Mouse (Mus musculus) heart, postnatal 4 days (tissue): ENCODE measurements around the gene Gm3404. TPM values are rescaled to one million over a fixed set of nuclear protein-coding genes. Genes with fewer than 3 reads are reported as not detected.
"Not testable (repeated sequence)": the region's sequence is repeated elsewhere in the genome, so short reads cannot be mapped to it uniquely, and the experiment has no call there.

Experiments used
- DNase-seq: peaks from one replicate; pipeline ENCODE4 v3.0.0; 2021
- total RNA-seq, 2 experiments: library from RNA; stranded (reverse); gene quantifications; 2 replicates each; pipeline ENCODE4 v1.2.3; 2021

The Gm3404 gene
- total RNA-seq = not detected

DNA sequence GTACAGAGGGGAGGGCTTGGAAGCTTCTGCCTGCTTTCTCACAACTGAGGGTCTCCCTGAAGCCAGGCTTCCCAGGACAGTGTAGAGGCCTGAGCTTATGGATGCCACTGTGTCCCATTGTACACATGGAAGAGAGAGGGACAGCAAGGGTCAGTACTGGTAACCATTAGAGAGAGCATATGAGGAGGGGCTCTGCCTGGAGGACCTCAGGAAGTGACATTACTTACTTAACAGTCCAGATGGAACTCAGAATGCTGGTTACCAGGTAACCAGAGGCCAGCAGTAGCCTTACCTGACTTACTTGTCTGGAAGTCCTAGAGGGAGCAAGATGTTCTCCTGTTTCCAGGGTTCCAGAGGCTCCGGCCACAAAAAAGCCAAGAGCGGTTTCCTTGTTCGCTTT is at the start of gene Gm3404:
Gene Gm3404 (plus strand): TSS at position 301 of the 400 bp plus-strand sequence.
- not testable (repeated sequence) for DNase-seq

DNA sequence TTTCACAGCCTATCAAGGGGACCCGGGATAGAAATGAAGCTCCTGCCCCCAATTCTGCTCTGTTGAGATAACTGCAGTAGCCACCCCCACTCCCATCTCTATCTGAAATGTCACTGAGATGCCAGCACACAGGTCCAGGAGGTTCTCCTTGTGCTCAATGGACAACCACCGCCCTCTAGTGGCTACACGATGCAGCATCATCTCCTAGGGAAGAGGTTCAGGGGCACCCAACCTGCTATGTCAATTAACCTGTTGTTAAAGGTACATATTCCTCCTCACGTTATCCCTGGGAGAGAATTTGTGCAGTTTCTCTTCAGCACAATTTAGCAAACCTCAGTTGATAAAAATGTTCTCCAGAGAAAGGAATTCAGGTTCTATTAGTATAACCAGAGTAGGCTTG is 46.0 kb upstream of the Gm3404 start:
- peak; percentile 41 for DNase-seq

DNA sequence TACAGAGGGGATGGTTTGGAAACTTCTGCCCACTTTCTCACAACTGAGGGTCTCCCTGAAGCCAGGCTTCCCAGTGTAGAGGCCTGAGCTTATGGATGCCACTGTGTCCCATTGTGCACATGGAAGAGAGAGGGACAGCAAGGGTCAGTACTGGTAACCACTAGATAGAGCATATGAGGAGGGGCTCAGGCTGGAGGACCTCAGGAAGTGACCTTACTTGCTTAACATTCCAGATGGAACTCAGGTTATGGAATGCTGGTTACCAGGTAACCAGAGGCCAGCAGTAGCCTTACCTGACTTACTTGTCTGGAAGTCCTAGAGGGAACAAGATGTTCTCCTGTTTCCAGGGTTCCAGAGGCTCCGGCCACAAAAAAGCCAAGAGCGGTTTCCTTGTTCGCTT is 43.9 kb upstream of the Gm3404 start, which contains the start of gene Gm6408:
Gene Gm6408 (plus strand): TSS at position 301 of the 400 bp plus-strand sequence.
- DNase-seq = not testable (repeated sequence)

DNA sequence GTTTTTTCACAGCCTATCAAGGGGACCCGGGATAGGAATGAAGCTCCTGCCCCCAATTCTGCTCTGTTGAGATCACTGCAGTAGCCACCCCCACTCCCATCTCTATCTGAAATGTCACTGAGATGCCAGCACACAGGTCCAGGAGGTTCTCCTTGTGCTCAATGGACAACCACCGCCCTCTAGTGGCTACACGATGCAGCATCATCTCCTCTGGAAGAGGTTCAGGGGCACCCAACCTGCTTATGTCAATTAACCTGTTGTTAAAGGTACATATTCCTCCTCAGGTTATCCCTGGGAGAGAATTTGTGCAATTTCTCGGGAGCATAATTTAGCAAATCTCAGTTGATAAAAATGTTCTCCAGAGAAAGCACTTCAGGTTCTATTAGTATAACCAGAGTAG is 36.6 kb upstream of the Gm3404 start:
- DNase-seq = peak; percentile 44

DNA sequence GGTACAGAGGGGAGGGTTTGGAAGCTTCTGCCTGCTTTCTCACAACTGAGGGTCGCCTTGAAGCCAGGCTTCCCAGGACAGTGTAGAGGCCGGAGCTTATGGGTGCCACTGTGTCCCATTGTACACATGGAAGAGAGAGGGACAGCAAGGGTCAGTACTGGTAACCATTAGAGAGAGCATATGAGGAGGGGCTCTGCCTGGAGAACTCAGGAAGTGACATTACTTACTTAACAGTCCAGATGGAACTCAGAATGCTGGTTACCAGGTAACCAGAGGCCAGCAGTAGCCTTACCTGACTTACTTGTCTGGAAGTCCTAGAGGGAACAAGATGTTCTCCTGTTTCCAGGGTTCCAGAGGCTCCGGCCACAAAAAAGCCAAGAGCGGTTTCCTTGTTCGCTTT is 34.5 kb upstream of the Gm3404 start, which contains the start of gene Gm6370:
Gene Gm6370 (plus strand): TSS at position 301 of the 400 bp plus-strand sequence.
- not testable (repeated sequence) for DNase-seq

DNA sequence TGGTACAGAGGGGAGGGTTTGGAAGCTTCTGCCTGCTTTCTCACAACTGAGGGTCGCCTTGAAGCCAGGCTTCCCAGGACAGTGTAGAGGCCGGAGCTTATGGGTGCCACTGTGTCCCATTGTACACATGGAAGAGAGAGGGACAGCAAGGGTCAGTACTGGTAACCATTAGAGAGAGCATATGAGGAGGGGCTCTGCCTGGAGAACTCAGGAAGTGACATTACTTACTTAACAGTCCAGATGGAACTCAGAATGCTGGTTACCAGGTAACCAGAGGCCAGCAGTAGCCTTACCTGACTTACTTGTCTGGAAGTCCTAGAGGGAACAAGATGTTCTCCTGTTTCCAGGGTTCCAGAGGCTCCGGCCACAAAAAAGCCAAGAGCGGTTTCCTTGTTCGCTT is 23.5 kb upstream of the Gm3404 start, which contains the start of gene 4930449I24Rik:
Gene 4930449I24Rik (plus strand): TSS at position 301 of the 400 bp plus-strand sequence.
- DNase-seq = not testable (repeated sequence)

DNA sequence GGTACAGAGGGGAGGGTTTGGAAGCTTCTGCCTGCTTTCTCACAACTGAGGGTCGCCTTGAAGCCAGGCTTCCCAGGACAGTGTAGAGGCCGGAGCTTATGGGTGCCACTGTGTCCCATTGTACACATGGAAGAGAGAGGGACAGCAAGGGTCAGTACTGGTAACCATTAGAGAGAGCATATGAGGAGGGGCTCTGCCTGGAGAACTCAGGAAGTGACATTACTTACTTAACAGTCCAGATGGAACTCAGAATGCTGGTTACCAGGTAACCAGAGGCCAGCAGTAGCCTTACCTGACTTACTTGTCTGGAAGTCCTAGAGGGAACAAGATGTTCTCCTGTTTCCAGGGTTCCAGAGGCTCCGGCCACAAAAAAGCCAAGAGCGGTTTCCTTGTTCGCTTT is 11.8 kb upstream of the Gm3404 start, which contains the start of gene Gm3402:
Gene Gm3402 (plus strand): TSS at position 301 of the 400 bp plus-strand sequence.
- DNase-seq = not testable (repeated sequence)

DNA sequence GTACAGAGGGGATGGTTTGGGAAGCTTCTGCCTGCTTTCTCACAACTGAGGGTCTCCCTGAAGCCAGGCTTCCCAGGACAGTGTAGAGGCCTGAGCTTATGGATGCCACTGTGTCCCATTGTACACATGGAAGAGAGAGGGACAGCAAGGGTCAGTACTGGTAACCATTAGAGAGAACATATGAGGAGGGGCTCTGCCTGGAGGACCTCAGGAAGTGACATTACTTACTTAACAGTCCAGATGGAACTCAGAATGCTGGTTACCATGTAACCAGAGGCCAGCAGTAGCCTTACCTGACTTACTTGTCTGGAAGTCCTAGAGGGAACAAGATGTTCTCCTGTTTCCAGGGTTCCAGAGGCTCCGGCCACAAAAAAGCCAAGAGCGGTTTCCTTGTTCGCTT is 11.7 kb downstream of the Gm3404 start, which contains the start of gene Gm3409:
Gene Gm3409 (plus strand): TSS at position 301 of the 400 bp plus-strand sequence.
- DNase-seq = not testable (repeated sequence)

DNA sequence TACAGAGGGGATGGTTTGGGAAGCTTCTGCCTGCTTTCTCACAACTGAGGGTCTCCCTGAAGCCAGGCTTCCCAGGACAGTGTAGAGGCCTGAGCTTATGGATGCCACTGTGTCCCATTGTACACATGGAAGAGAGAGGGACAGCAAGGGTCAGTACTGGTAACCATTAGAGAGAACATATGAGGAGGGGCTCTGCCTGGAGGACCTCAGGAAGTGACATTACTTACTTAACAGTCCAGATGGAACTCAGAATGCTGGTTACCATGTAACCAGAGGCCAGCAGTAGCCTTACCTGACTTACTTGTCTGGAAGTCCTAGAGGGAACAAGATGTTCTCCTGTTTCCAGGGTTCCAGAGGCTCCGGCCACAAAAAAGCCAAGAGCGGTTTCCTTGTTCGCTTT is 30.2 kb downstream of the Gm3404 start, which contains the start of gene Gm3415:
Gene Gm3415 (plus strand): TSS at position 301 of the 400 bp plus-strand sequence.
- DNase-seq = not testable (repeated sequence)

DNA sequence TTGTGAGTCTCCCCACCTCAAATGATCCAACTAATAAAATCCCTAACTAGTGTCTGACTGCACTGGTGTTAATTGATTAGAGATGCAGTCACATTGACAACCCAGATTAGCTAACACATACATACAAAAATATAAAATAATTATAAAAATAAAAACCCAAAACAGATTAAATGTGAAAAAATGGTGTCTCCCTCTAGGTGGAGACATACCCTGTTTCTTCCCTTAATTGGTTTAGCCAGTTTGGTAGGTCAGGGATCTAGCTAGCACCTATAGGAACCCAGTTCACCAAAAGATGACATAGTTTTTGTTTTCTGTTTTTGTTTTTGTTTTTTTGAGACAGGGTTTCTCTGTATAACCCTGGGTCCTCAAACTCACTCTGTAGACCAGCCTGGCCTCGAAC is 38.7 kb downstream of the Gm3404 start:
- DNase-seq = no peak

DNA sequence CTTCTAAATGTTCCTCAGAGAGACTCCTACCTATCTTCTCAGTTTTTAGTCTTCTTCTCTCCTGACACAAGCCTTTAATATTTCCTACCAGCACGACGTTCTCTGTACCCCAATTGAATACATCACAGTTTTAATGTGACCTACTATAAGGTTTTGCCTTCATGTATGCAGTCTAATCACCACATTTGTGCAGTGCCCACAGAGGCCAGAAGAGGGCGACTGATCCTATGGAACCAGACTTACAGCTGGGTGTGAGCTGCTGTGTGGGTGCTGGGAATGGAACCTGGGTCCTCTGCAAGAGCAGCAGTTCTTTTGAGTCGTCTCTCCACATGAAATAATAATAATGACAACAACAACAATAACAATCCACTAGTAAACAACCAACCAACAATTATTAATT is 41.5 kb downstream of the Gm3404 start:
- DNase-seq = peak; percentile 16

DNA sequence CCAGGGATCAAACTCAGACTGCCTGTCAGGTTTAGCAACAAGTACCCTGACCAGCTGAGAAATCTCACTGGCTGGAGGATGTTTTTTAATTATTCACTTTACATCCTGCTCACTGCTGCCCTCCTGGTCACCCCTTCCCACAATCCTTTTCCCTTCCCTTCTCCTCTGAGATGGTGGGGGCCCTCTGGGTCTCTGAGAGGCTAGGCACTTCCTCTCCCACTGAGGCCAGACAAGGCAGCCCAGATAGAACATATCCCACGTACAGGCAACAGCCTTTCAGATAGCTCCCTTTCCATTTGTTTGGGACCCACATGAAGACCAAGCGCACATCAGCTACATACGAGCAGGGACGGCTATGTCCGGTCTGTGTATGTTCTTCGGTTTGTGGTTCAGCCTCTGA is 44.6 kb downstream of the Gm3404 start:
- DNase-seq = not testable (repeated sequence)

DNA sequence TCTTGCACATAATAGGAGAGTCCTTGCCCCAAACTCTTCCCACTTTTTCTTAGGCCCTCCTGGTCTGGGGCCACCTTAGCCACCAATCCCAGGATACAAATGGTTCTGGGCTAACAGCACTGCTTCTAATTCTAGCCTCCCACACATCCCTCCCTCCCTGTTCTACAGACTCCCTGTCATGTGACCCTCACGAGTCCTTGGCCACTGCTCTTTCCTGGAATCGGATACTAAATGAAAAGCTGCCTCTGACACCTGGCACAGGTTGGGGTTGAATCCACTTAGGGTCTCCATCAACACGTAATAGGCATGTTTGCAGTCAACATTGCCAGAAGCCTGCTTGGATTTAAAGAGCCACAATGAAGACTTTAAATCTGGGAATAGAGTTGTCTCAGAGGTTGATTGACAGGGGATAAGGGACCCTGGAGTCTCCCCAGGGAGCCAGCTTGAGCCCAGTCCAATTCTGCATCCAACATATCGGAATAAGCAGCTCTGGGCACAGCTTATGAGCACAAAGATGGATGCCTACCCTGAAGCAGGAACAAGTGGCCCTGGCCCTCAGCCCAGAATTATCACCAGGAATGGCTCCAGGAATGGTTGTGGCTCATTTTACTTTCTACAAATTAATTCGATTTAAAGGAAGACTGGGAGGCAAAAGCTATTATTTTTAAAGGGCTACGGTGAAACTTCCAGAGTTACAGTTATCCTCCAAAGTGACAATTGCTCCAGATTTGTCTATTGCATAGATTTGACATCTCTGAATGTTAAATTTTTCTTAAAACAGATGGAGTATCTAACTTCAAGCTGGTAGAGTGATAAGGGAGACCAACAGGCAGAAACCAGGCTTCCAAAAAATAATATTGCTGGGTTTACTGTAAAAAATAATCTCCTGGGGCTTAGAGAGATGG is 46.5 kb downstream of the Gm3404 start:
- DNase-seq = peak; percentile 62

DNA sequence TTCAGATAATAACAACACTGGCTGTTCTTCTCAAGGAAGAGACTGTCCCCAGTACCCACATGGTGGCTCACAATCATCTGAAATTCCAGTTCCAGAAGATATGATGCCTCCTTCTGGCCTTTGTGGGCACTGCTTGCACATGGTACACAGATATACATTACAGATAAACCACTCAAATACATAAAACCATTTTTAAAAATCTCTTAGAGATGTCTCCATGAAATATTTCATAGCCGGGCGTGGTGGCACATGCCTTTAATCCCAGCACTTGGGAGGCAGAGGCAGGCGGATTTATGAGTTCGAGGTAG is 47.1 kb downstream of the Gm3404 start:
- DNase-seq = not testable (repeated sequence)

DNA sequence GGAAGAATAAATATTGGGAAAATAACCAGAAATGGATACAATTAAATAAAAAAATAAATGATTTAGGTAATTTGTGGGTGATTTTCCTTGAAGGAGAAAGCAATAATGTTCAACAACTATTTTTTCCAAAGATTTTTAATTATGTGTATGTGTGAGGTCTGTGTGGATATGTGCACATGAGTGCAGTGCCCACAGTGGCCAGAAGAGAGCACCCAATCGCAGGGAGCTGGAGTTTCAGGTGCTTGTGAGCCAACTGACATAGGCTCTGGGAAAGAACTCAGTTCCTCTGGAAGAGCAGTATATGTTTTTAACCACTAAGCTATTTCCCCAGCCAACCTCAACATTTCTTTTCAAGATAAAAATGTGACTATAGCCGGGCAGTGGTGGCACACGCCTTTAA is 51.1 kb downstream of the Gm3404 start:
- DNase-seq = no peak

Other genes with a start within 250 kb of the Gm3404 start
- under 1 TPM; 0.29 to 0.31 TPM for gene Wasf3, start 140.8 kb upstream of the Gm3404 start, total RNA-seq
- not detected for gene Gm6408, start 43.8 kb upstream of the Gm3404 start, total RNA-seq
- not detected for gene Gm6370, start 34.4 kb upstream of the Gm3404 start, total RNA-seq
- gene 4930449I24Rik, start 23.4 kb upstream of the Gm3404 start, total RNA-seq = not detected
- gene Gm3402, start 11.7 kb upstream of the Gm3404 start, total RNA-seq = not detected
- gene Gm3409, start 11.8 kb downstream of the Gm3404 start, total RNA-seq = not detected
- gene Gm3415, start 30.3 kb downstream of the Gm3404 start, total RNA-seq = not detected
- gene Gpr12, start 59.4 kb downstream of the Gm3404 start, total RNA-seq = not detected